Mouse (Mus musculus) left cerebral cortex, adult 6 months (tissue): ENCODE data around the gene Lzic. TPM values are rescaled to one million over a fixed set of nuclear protein-coding genes. Genes with fewer than 3 reads are reported as not detected.

Source experiments
- long read RNA-seq, 2 experiments: library from polyadenylated mRNA; unstranded; transcript quantifications; one replicate each; pipeline ENCODE4 v2.0.0; 2019 to 2020
- polyA plus RNA-seq: library from polyadenylated mRNA; unstranded; fragments of <200 nt; fragmentation: Nextera tagmentation; gene quantifications from 2 replicates; pipeline ENCODE4 v1.2.3, GENCODE M21; 2021

Lzic gene
- polyA plus RNA-seq: 18.4 and 20.2 TPM in 2 replicates
- long read RNA-seq, experiment 1, transcript Lzic-201 (7 exons, 1,817 nt): major isoform, 22 of 59 reads
- long read RNA-seq, experiment 1, partial matches to known transcripts: 2 of 59 reads
- long read RNA-seq, experiment 1, other reads (novel, unspliced or antisense): 35 of 59 reads
- long read RNA-seq, experiment 2, transcript Lzic-201 (7 exons, 1,817 nt): major isoform, 8 of 24 reads
- long read RNA-seq, experiment 2, partial matches to known transcripts: 3 of 24 reads
- long read RNA-seq, experiment 2, other reads (novel, unspliced or antisense): 13 of 24 reads

DNA sequence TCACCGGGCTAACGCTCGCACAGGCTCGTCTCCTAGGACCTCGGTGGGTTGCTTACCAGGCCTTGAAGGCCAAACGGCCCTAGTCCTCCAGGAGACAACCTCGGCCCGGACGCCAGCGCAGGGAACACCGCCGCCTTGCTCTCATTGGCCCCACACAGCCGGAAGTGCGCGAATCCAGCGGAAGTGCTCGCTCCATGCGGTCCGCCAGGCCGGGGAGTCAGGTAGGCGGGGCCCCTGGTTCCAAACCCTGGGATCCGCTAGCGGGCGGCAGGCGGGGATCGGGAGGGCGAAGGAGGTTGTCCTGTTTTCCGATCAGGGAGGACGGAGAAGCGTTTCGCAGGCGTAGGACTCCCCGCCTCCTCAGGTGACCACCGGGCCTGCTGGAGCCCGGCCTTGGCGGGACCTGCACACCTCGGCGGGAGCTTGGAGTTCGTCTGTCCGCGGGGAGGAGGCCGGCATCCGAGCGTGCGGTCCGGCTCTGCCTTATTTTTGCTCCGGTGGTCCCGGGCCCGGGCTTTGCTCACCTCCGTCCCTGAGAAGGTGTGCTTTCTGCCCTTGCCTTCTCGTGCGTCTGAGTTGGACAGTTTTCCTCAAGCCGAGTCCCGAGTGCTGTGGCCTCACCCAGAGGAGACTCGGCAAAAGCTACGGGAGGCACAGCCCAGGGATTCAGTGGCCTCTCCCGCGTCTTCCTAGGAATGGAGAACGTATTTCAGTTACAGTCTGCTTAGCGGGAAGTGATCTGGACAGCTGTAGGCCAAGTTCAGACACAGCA is at the start of gene Lzic, which contains the start of gene Nmnat1:
Lzic (plus strand) TSS at position 177 of the 772 bp plus-strand sequence.
Nmnat1 (minus strand) TSS at position 150 of the 772 bp plus-strand sequence.

GRCm38 (mm10) chr4:149454879-149455278 is 30.1 kb upstream of the Lzic start, which contains the start of gene Rbp7:
Gene Rbp7, minus strand, starts transcription at chr4:149454978.

DNA sequence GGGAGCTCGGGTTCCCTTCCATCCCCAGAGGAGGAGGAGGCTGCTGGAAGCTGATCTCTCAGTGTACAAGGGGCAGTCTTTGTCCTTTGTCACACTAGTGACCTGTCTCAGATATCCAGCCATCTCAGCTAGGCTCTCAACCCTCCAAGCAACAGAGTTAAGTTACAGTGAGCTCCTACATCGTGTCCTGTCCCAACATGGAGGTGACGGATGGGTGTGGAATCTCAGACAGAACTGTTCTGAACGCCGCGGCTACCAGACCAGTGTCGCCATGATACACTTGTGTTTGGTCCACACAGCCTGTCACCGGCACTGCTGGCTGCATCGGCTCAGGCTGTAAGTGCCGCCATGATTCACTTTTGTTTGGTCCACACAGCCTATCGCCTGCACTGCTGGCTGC is 8.0 kb upstream of the Lzic start, which contains the start of gene Tmem274:
Tmem274 (plus strand) TSS at position 301 of the 400 bp plus-strand sequence.

DNA sequence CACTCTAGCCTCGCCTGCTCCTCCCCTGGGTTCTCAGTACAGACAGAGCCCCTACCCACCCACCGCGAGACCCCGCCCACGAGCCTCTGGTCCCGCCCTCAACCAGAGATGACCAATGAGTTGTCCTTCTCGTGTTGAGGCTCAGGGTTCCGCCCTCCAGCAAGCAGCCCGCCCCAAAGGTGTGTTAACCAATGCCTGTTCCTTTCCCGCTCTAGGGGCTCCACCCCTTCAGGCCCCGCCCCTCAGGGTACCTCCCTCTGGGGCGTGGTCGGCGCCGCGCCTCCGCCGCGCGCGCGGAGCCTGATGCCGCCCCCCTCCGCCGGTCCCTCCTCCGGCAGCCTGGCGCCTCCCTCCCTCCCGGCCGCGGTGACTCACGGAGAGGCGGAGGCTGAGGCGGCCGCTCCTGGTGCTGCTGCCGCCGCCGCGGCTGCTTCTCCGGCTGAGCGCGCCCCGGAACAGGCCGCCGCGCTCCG is 32.9 kb downstream of the Lzic start, which contains the start of gene Ctnnbip1:
Ctnnbip1 (plus strand) TSS at position 369 of the 473 bp plus-strand sequence.

Other genes starting within 250 kb of the Lzic start
- 51.0 and 56.0 TPM in 2 replicates for gene Kif1b, start 177.5 kb upstream of the Lzic start, polyA plus RNA-seq
- 19.6 and 25.9 TPM in 2 replicates for gene Ube4b, start 58.5 kb upstream of the Lzic start, polyA plus RNA-seq
- not detected in 2 replicates for gene Rbp7, start 30.3 kb upstream of the Lzic start, polyA plus RNA-seq
- gene Tmem274, start 7.9 kb upstream of the Lzic start, polyA plus RNA-seq: not detected in 2 replicates
- gene Nmnat1, start within 50 bp of the Lzic start, polyA plus RNA-seq: 4.3 and 4.7 TPM in 2 replicates
- 36.4 and 43.9 TPM in 2 replicates for gene Ctnnbip1, start 33.0 kb downstream of the Lzic start, polyA plus RNA-seq
- gene Clstn1, start 101.2 kb downstream of the Lzic start, polyA plus RNA-seq: 123 and 286 TPM in 2 replicates
- gene Pik3cd, start 217.3 kb downstream of the Lzic start, polyA plus RNA-seq: 5.4 and 9.0 TPM in 2 replicates